Mouse (Mus musculus) retina, adult 2 months (tissue): Measurements from ENCODE around the gene Cfap99.
A peak's percentile ranks its signal among the peaks of the same experiment; 100 is the strongest.

Experiments used
- DNase-seq: peaks from one replicate; pipeline ENCODE4 v3.0.0-alpha.2; 2012; ENCODE audit warnings: low read depth, low spot score

Cfap99 gene

GRCm38 (mm10) chr5:34330136-34330535 lies 41.7 kb downstream of the Cfap99 start:
- DNase-seq: no peak

GRCm38 (mm10) chr5:34334081-34334480 lies 45.7 kb downstream of the Cfap99 start:
- no peak for DNase-seq

- no peak for DNase-seq
Observed at GRCm38 (mm10) chr5:34335539-34336096, 47.2 kb downstream of the Cfap99 start.

GRCm38 (mm10) chr5:34336097-34336774 lies 47.8 kb downstream of the Cfap99 start, which contains the start of gene Rnf4:
Gene Rnf4, plus strand, starts transcription at chr5:34336289.
- DNase-seq: peak; percentile 86

- no peak for DNase-seq
Observed at GRCm38 (mm10) chr5:34336775-34337450, 48.5 kb downstream of the Cfap99 start.

- no peak for DNase-seq
Observed at GRCm38 (mm10) chr5:34340246-34340645, 51.8 kb downstream of the Cfap99 start.

GRCm38 (mm10) chr5:34352084-34352631 lies 63.8 kb downstream of the Cfap99 start:
- DNase-seq: no peak

- no peak for DNase-seq
Observed at GRCm38 (mm10) chr5:34360261-34360660, 71.9 kb downstream of the Cfap99 start.

GRCm38 (mm10) chr5:34363115-34363514 lies 74.7 kb downstream of the Cfap99 start:
- DNase-seq: no peak

- no peak for DNase-seq
Observed at GRCm38 (mm10) chr5:34368551-34369290, 80.3 kb downstream of the Cfap99 start.

GRCm38 (mm10) chr5:34369341-34370021 lies 81.1 kb downstream of the Cfap99 start, which contains the start of gene Fam193a:
Gene Fam193a, plus strand, starts transcription at chr5:34369933.
- peak; percentile 94 for DNase-seq

- no peak for DNase-seq
Observed at GRCm38 (mm10) chr5:34370022-34370823, 81.8 kb downstream of the Cfap99 start.

GRCm38 (mm10) chr5:34370840-34371239 lies 82.4 kb downstream of the Cfap99 start:
- DNase-seq: no peak

- DNase-seq: no peak
Observed at GRCm38 (mm10) chr5:34372141-34372540, 83.7 kb downstream of the Cfap99 start.

- no peak for DNase-seq
Observed at GRCm38 (mm10) chr5:34372541-34372940, 84.1 kb downstream of the Cfap99 start.
